Mouse (Mus musculus) MEL (cell line): ENCODE data around the gene Fars2.

ENCODE experiments used
- CHD1 ChIP-seq: IDR thresholded peaks from 2 replicates; pipeline ENCODE4 v1.6.1; 2012; ENCODE audit warnings: low read depth, mild to moderate bottlenecking, inconsistent platforms, low read length, improper control_type of control experiment
- CTCF ChIP-seq, 3 experiments: IDR thresholded peaks in 2 of 3; conservative IDR thresholded peaks in 1 of 3; 2 replicates each; pipeline ENCODE4 v1.5.1; 2011 to 2012; ENCODE audit warnings: low read length in 3 of 3, low read depth in 2 of 3, mild to moderate bottlenecking in 2 of 3, improper control_type of control experiment in 1 of 3, inconsistent platforms in 1 of 3, mixed read lengths in 1 of 3, moderate library complexity in 1 of 3; ENCODE audit not compliant: control insufficient read depth in 1 of 3, insufficient read depth in 1 of 3, poor library complexity in 1 of 3, severe bottlenecking in 1 of 3
- ELF1 ChIP-seq: IDR thresholded peaks from 2 replicates; pipeline ENCODE4 v1.6.1; 2014; ENCODE audit warnings: low read depth, mild to moderate bottlenecking, inconsistent platforms, low read length, improper control_type of control experiment, moderate library complexity
- EP300 ChIP-seq, 2 experiments: IDR thresholded peaks; 2 replicates each; pipeline ENCODE4 v1.6.1; 2011; ENCODE audit warnings: improper control_type of control experiment in 2 of 2, low read length in 2 of 2, low read depth in 1 of 2, mild to moderate bottlenecking in 1 of 2
- MAX ChIP-seq: IDR thresholded peaks from 2 replicates; pipeline ENCODE4 v1.6.1; 2011; ENCODE audit warnings: low read length, improper control_type of control experiment
- NRF1 ChIP-seq: IDR thresholded peaks from 2 replicates; pipeline ENCODE4 v1.6.1; 2014; ENCODE audit warnings: low read depth, mild to moderate bottlenecking, inconsistent platforms, low read length, improper control_type of control experiment, moderate library complexity; ENCODE audit not compliant: poor library complexity, insufficient read depth, severe bottlenecking
- POLR2A ChIP-seq, 2 experiments: IDR thresholded peaks; 2 replicates each; pipeline ENCODE4 v1.6.1; 2011 to 2012; ENCODE audit warnings: low read length in 2 of 2, mild to moderate bottlenecking in 2 of 2, control low read depth in 1 of 2, improper control_type of control experiment in 1 of 2, low read depth in 1 of 2, moderate library complexity in 1 of 2; ENCODE audit not compliant: control insufficient read depth in 1 of 2, insufficient read depth in 1 of 2, poor library complexity in 1 of 2
- POLR2AphosphoS2 ChIP-seq: IDR thresholded peaks from 2 replicates; pipeline ENCODE4 v1.6.1; 2011; ENCODE audit warnings: low read length, improper control_type of control experiment
- POLR2AphosphoS5 ChIP-seq: IDR thresholded peaks from 2 replicates; pipeline ENCODE4 v1.6.1; 2012; ENCODE audit warnings: low read depth, borderline replicate concordance, mild to moderate bottlenecking, inconsistent platforms, low read length, moderate library complexity, mixed read lengths
- USF1 ChIP-seq: IDR thresholded peaks from 2 replicates; pipeline ENCODE4 v1.6.1; 2014; ENCODE audit warnings: low read depth, mild to moderate bottlenecking, inconsistent platforms, low read length, improper control_type of control experiment, moderate library complexity
- USF2 ChIP-seq, 2 experiments: IDR thresholded peaks; 2 replicates each; pipeline ENCODE4 v1.6.1; 2011 to 2012; ENCODE audit warnings: improper control_type of control experiment in 2 of 2, low read length in 2 of 2, borderline replicate concordance in 1 of 2, inconsistent platforms in 1 of 2, low read depth in 1 of 2, mild to moderate bottlenecking in 1 of 2; ENCODE audit not compliant: insufficient read depth in 1 of 2
- ZMIZ1 ChIP-seq: IDR thresholded peaks from 2 replicates; pipeline ENCODE4 v1.6.1; 2012; ENCODE audit warnings: low read depth, mild to moderate bottlenecking, inconsistent platforms, low read length, improper control_type of control experiment, moderate library complexity
- ZNF384 ChIP-seq: IDR thresholded peaks from 2 replicates; pipeline ENCODE4 v1.6.1; 2012; ENCODE audit warnings: low read depth, mild to moderate bottlenecking, inconsistent platforms, low read length, improper control_type of control experiment

DNA sequence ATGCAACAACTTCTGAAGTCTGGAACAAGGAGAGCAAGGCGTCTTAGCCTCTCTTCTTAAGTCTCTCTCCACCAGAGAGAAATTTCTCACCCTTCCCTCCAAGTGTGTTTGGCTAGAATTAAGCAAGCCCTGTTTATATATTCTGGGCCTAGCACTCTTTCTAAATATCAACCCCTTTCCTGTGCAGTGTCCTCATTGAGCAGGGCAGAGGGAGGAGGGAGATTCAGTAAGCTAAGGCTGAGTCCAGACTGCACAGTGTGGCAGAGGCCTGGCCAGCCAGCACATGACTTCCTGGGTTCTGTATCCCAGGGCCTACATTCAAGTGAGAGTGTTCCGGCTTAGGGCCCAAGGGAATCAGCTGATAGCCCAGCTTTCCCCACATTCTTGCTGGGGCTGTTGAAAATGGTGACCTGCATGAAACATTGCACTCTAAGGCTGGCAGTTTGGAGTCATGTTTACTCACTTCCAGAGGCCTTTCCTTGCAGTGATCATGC is 424.1 kb downstream of the Fars2 start:
- TF ChIP-seq USF2 (IDR thresholded peaks at IDR 0.05; ENCODE audit: borderline replicate concordance in 1 of 2, insufficient read depth in 1 of 2, low read depth in 1 of 2, low read length in 2 of 2) (no peak), USF1 (no peak), CHD1 (no peak), POLR2A (IDR thresholded peaks at IDR 0.05; ENCODE audit: control insufficient read depth in 1 of 2, insufficient read depth in 1 of 2, low read depth in 1 of 2, low read length in 2 of 2, poor library complexity in 1 of 2) (no peak), CTCF (IDR thresholded peaks at IDR 0.05 in 2 of 3, conservative IDR thresholded peaks at IDR 0.05 in 1 of 3; ENCODE audit: control insufficient read depth in 1 of 3, insufficient read depth in 1 of 3, low read depth in 2 of 3, low read length in 3 of 3, poor library complexity in 1 of 3, severe bottlenecking in 1 of 3) (no peak), EP300 (IDR thresholded peaks at IDR 0.05; ENCODE audit: low read depth in 1 of 2, low read length in 2 of 2) (no peak), POLR2AphosphoS5 (no peak), NRF1 (no peak), MAX (no peak), ZNF384 (no peak), ELF1 (no peak), POLR2AphosphoS2 (no peak), ZMIZ1 (no peak)
